Mouse (Mus musculus): ENCODE data around the gene Kcnk18. TPM values are rescaled to one million over a fixed set of nuclear protein-coding genes. Genes with fewer than 3 reads are reported as not detected.

Gene Kcnk18
- total and polyA plus RNA-seq, 3 experiments, result not detected

Other genes with a start within 250 kb of the Kcnk18 start
- 10 to 100 TPM; 19.8 to 20.5 TPM for gene Shtn1, start 143.1 kb upstream of the Kcnk18 start, total RNA-seq (2021)
- gene Shtn1, start 143.1 kb upstream of the Kcnk18 start, polyA plus RNA-seq (2012; rRNA removed), result 1.9 and 2.5 TPM in 2 replicates
- not detected for gene Vax1, start 49.2 kb upstream of the Kcnk18 start, total RNA-seq (2021)
- gene Vax1, start 49.2 kb upstream of the Kcnk18 start, polyA plus RNA-seq (2012; rRNA removed), result not detected in 2 replicates
- gene Slc18a2, start 41.7 kb downstream of the Kcnk18 start, total RNA-seq (2021), result 10 to 100 TPM; 10.4 to 25.8 TPM
- 4.3 and 8.7 TPM in 2 replicates for gene Slc18a2, start 41.7 kb downstream of the Kcnk18 start, polyA plus RNA-seq (2012; rRNA removed)
- gene Rps12-ps3, start 103.1 kb downstream of the Kcnk18 start, total RNA-seq (2021), result 100 to 1,000 TPM; 445 to 681 TPM
- gene Rps12-ps3, start 103.1 kb downstream of the Kcnk18 start, polyA plus RNA-seq (2012; rRNA removed), result 1,063 and 1,394 TPM in 2 replicates
- gene Pdzd8, start 126.6 kb downstream of the Kcnk18 start, total RNA-seq (2021), result 10 to 100 TPM; 32.1 to 33.7 TPM
- gene Pdzd8, start 126.6 kb downstream of the Kcnk18 start, polyA plus RNA-seq (2012; rRNA removed), result 10.2 and 11.3 TPM in 2 replicates
- gene Emx2, start 239.2 kb downstream of the Kcnk18 start, total RNA-seq (2021), result under 1 TPM in 1 of 2 experiments, not detected in 1; 0.55 TPM
- 0.18 and 0.24 TPM in 2 replicates for gene Emx2, start 239.2 kb downstream of the Kcnk18 start, polyA plus RNA-seq (2012; rRNA removed)

Data from adrenal gland, adult 2 months (tissue).